Mouse (Mus musculus): Measurements from ENCODE around the gene Syvn1. TPM values are rescaled to one million over a fixed set of nuclear protein-coding genes. Genes with fewer than 3 reads are reported as not detected.
A peak's percentile ranks its signal among the peaks of the same experiment; 100 is the strongest.
"Not testable (repeated sequence)": the region's sequence is repeated elsewhere in the genome, so short reads cannot be mapped to it uniquely, and the experiment has no call there.

The Syvn1 gene
- polyA plus RNA-seq, 1 experiment, result 40.3 TPM

GRCm38 (mm10) chr19:6037695-6038094 lies 8.7 kb upstream of the Syvn1 start:
- Histone ChIP-seq H3K4me3 (ENCODE audit: insufficient read depth, low read length) (no peak overlapping the region), H3K4me1 (ENCODE audit: control insufficient read depth, insufficient read depth, low read length) (no peaks in the 10 kb centered on the region), H3K27ac (ENCODE audit: insufficient read depth, low read length) (no peak overlapping the region)
- TF ChIP-seq CTCF (IDR thresholded peaks at IDR 0.05; ENCODE audit: borderline replicate concordance, insufficient read depth, low read length), result no peak
- TF ChIP-seq POLR2A (IDR thresholded peaks at IDR 0.05; ENCODE audit: low read depth, low read length), result no peak

GRCm38 (mm10) chr19:6038326-6038725 lies 8.1 kb upstream of the Syvn1 start:
- Histone ChIP-seq H3K4me1 (ENCODE audit: control insufficient read depth, insufficient read depth, low read length) (no peaks in the 10 kb centered on the region), H3K4me3 (ENCODE audit: insufficient read depth, low read length) (no peak overlapping the region), H3K27ac (ENCODE audit: insufficient read depth, low read length) (no peak overlapping the region)
- no peak for TF ChIP-seq POLR2A (IDR thresholded peaks at IDR 0.05; ENCODE audit: low read depth, low read length)

DNA sequence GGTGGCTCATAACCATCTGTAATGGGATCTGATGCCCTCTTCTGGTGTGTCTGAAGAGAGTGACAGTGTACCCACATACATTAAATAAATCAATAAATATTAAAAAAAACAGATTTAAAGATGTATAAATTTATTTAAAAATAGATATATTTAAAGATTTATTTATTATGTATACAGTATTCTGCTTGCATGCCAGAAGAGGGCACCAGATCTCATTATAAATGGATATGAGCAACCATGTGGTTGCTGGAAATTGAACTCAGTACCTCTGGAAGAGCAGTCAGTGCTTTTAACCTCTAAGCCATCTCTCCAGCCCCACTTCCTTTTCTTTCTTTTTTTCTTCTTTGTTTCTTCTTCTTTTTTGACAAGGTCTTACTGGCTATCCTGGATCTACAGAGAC lies 6.4 kb upstream of the Syvn1 start:
- H3K4me1 ChIP-seq (ENCODE audit: control insufficient read depth, insufficient read depth, low read length), result no peaks in the 10 kb centered on the region
- H3K4me3 ChIP-seq (ENCODE audit: insufficient read depth, low read length), result no peak overlapping the region
- no peak overlapping the region for H3K27ac ChIP-seq (ENCODE audit: insufficient read depth, low read length)
- TF ChIP-seq POLR2A (IDR thresholded peaks at IDR 0.05; ENCODE audit: low read depth, low read length), result no peak
- no peak for TF ChIP-seq CTCF (IDR thresholded peaks at IDR 0.05; ENCODE audit: borderline replicate concordance, insufficient read depth, low read length)

DNA sequence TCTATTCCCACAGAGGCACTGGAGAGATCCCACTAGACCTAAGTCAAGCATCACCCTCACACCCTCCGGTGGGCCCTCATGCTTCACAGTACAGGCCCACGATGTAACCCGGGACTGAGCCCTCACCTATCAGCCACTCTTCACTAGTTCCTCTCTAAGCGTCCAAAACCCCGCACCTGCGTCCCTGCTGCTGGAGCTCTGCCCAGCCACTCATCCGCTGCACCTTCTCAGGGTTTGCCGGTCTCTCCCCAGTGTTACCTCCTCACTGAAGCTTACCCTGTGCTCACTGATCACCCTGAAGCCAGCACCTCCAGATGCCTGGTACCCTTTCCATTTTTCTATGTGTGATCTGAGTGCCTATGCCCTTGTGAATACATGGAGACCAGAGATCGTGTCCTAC lies 4.1 kb upstream of the Syvn1 start:
- TF ChIP-seq POLR2A (IDR thresholded peaks at IDR 0.05; ENCODE audit: low read depth, low read length) (no peak), CTCF (IDR thresholded peaks at IDR 0.05; ENCODE audit: borderline replicate concordance, insufficient read depth, low read length) (no peak)
- Histone ChIP-seq H3K4me3 (ENCODE audit: insufficient read depth, low read length) (no peak overlapping the region), H3K4me1 (ENCODE audit: control insufficient read depth, insufficient read depth, low read length) (no peaks in the 10 kb centered on the region), H3K27ac (ENCODE audit: insufficient read depth, low read length) (no peak overlapping the region)

DNA sequence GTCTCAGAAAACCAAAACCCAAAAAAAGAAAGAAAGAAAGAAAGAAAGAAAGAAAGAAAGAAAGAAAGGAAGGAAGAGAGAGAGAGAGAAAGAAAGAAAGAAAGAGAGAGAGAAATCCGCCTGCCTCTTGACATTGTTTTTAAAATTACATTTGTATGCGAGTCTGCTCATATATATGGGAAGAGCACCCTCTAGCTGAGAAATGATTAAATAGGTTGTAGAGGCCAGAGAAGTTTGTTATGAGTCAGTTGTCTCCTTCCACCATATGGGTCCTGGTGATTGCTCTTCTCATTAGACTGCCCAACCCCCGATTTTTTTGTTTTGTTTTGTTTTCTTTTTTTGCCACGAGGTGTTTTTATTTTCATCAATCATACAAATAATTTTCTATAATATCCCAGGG lies 2.3 kb upstream of the Syvn1 start:
- H3K4me3 ChIP-seq (ENCODE audit: insufficient read depth, low read length); H3K27ac ChIP-seq (ENCODE audit: insufficient read depth, low read length); H3K4me1 ChIP-seq (ENCODE audit: control insufficient read depth, insufficient read depth, low read length): not testable (repeated sequence)

DNA sequence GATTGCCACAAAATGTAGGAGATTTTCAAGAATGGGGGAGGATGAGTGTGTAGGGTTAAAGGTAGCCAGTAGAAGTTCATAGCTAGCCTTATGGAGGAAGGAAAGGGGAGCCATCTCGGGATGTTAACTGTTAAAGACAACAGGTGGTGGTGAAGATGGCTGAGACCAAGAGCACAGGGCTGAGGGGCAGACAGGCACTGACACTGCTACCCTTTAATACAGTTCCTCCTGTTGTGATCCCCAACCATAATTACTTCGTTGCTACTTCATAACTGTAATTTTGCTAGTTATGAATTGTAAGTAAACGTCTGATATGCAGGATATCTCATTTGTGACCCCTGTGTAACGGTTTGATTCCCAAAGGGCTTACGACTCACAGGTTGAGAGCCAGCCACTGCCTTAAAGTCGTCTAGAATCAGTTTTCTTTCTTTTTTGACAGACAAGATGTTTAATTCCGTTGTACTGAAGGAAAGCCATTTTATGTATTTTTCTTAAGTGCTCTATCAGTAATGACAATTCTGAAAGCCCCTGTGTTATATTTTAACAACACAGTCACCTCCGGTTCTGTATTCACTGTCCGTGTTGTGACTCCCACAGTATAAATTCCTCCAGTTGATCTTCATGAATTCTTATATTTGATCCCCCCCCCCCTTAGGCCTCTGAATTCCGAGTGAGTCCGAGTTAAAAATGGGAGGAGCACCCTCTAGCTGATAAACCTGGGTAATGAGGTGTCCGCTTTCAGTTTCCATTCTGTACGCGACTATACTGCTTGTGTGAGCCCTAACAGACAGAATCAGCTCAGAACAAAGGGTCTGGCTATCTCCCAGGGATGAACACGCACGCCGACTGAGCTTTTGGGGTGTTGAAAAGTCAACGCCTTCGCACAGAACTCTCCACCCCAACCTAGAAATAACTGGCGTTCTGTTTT lies 746 bp upstream of the Syvn1 start:
- peak overlapping the region; percentile 61 for H3K4me3 ChIP-seq (ENCODE audit: insufficient read depth, low read length)
- TF ChIP-seq POLR2A (IDR thresholded peaks at IDR 0.05; ENCODE audit: low read depth, low read length) (peak; percentile 64), CTCF (IDR thresholded peaks at IDR 0.05; ENCODE audit: borderline replicate concordance, insufficient read depth, low read length) (no peak)
- no peaks in the 10 kb centered on the region for H3K4me1 ChIP-seq (ENCODE audit: control insufficient read depth, insufficient read depth, low read length)
- H3K27ac ChIP-seq (ENCODE audit: insufficient read depth, low read length), result peak overlapping the region; percentile 86

GRCm38 (mm10) chr19:6047154-6047898 lies 950 bp downstream of the Syvn1 start:
- TF ChIP-seq POLR2A (IDR thresholded peaks at IDR 0.05; ENCODE audit: low read depth, low read length), result no peak
- TF ChIP-seq CTCF (IDR thresholded peaks at IDR 0.05; ENCODE audit: borderline replicate concordance, insufficient read depth, low read length), result no peak
- peak overlapping the region; percentile 63 for H3K4me3 ChIP-seq (ENCODE audit: insufficient read depth, low read length)

DNA sequence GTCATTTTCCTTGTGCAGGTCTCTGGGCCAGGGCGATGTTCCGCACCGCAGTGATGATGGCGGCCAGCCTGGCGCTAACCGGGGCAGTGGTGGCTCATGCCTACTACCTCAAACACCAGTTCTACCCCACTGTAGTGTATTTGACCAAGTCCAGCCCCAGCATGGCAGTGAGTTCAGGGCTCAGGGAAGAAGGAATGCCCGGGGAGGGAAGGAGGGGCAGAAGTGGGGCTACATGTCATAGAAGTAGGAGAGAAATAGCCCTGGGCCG lies 1.5 kb downstream of the Syvn1 start:
- TF ChIP-seq CTCF (IDR thresholded peaks at IDR 0.05; ENCODE audit: borderline replicate concordance, insufficient read depth, low read length) (no peak), POLR2A (IDR thresholded peaks at IDR 0.05; ENCODE audit: low read depth, low read length) (no peak)
- Histone ChIP-seq H3K4me3 (ENCODE audit: insufficient read depth, low read length) (peak overlapping the region; percentile 63), H3K27ac (ENCODE audit: insufficient read depth, low read length) (0 out of 2 replicates have a peak overlapping the region, but pooled peaks have one; percentile 23), H3K4me1 (ENCODE audit: control insufficient read depth, insufficient read depth, low read length) (no peaks in the 10 kb centered on the region)

More at GRCm38 (mm10) chr19:6047154-6047898, 950 bp downstream of the Syvn1 start:
- peak overlapping the region; percentile 96 for H3K27ac ChIP-seq (ENCODE audit: insufficient read depth, low read length)
- H3K4me1 ChIP-seq (ENCODE audit: control insufficient read depth, insufficient read depth, low read length), result no peaks in the 10 kb centered on the region

- Histone ChIP-seq H3K27ac (ENCODE audit: insufficient read depth, low read length) (no peak overlapping the region), H3K4me3 (ENCODE audit: insufficient read depth, low read length) (no peak overlapping the region)
Observed at GRCm38 (mm10) chr19:6048681-6049410, 2.5 kb downstream of the Syvn1 start.

DNA sequence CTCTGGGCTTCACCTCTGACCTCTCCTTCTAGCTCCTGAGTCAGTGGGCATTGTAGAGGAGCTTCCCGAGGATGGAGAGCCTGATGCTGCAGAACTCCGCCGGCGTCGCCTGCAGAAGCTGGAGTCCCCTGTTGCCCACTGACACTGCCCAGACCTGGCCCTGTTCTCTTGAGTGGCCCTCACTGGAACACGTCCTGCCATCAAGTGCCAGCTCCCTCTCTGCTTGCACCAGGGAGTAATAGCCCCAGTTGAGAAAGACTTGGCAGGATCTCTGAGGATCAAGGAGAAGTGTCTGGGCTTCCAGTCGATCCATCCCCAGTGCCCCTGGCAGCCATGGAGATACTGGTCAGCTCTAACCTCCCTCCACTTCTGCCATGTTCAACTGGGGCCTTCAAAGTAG lies 6.1 kb downstream of the Syvn1 start:
- 0 out of 2 replicates have a peak, but pooled peaks have one; percentile 1 for TF ChIP-seq POLR2A (IDR thresholded peaks at IDR 0.05; ENCODE audit: low read depth, low read length)
- TF ChIP-seq CTCF (IDR thresholded peaks at IDR 0.05; ENCODE audit: borderline replicate concordance, insufficient read depth, low read length), result no peak
- Histone ChIP-seq H3K4me1 (ENCODE audit: control insufficient read depth, insufficient read depth, low read length) (no peaks in the 10 kb centered on the region), H3K27ac (ENCODE audit: insufficient read depth, low read length) (no peak overlapping the region), H3K4me3 (ENCODE audit: insufficient read depth, low read length) (no peak overlapping the region)

More at GRCm38 (mm10) chr19:6048681-6049410, 2.5 kb downstream of the Syvn1 start:
- TF ChIP-seq CTCF (IDR thresholded peaks at IDR 0.05; ENCODE audit: borderline replicate concordance, insufficient read depth, low read length), result no peak
- H3K4me1 ChIP-seq (ENCODE audit: control insufficient read depth, insufficient read depth, low read length), result no peaks in the 10 kb centered on the region
